Mouse (Mus musculus) adrenal gland, postnatal 10 days (tissue): Measurements from ENCODE around the gene Olfr731. TPM values are rescaled to one million over a fixed set of nuclear protein-coding genes. Genes with fewer than 3 reads are reported as not detected.

Experiments
- DNase-seq: peaks from one replicate; pipeline ENCODE4 v3.0.0; 2021; ENCODE audit warnings: mixed read lengths
- long read RNA-seq, 2 experiments: library from polyadenylated mRNA; stranded (forward); transcript quantifications; one replicate each; pipeline ENCODE4 v2.0.0; 2021
- total RNA-seq, 2 experiments: library from RNA; stranded (reverse); gene quantifications; 2 replicates each; pipeline ENCODE4 v1.2.3; 2021

The Olfr731 gene
- not detected for total RNA-seq
- long read RNA-seq, experiment 1 = 0 reads
- long read RNA-seq, experiment 2 = 0 reads

DNA sequence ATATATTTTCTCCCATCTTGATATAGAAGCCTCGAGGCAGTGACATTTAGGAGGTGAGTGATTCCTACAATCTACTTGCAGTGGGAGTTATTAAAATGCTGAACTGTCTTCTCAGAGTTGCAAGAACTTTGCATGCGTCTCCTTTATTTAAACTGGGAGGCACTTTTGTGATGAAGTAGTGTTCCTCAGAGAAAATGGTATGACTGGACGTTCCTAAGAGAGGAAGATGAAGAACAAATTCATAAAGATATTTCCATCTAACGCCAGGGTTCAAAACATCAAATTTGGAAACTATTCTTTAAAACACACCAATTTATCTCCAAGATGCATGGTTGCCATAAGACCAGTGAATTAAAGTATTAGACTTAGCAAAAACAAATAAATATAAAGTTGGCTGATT lies at the start of gene Olfr731:
Gene Olfr731 (minus strand): TSS at position 101 of the 400 bp plus-strand sequence.
- DNase-seq = no peak

DNA sequence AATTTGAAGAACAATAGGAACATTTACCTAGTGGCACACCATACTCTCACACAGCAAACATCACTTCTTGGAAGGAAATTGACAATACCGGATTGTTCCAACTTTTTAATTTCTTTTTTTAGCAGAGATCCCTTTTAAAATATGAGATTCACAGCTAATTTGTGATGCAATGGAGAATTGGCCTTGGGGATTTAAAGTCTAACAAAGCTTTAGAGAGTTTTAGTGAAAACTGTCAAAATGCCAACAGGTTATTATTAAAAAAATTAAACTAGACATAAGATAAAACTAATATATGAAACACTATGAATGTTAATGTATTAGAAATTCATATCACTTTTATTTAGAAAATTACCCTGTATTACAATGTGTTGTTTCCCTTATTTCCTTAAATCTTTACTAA lies 42.4 kb upstream of the Olfr731 start, which contains the start of gene Olfr732:
Gene Olfr732 (minus strand): TSS at position 101 of the 400 bp plus-strand sequence.
- DNase-seq = no peak

DNA sequence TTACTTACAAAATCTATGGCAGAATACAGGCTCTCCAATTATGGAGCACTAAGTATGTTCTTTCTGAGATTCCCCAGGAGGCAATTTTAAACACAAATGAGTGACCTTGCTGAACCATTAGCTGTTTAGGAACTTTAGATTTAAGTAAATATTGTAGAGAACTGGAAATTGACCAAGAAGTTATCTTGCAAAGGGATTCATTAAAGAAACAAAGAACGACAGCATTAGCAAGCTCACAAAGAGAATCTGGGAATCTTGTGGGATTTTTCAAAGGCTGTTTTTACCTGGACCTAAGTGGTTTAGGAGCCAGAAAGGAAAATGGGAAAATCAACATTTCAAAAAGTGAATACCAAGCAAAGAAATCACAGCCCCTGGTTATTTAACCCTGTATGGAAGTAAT lies 53.6 kb downstream of the Olfr731 start, which contains the start of gene Olfr730:
Gene Olfr730 (minus strand): TSS at position 101 of the 400 bp plus-strand sequence.
- DNase-seq = no peak

Other genes starting within 250 kb of the Olfr731 start
- not detected for gene Olfr725, start 201.5 kb downstream of the Olfr731 start, total RNA-seq
- not detected for gene Olfr726, start 150.9 kb downstream of the Olfr731 start, total RNA-seq
- gene Olfr727, start 118.7 kb downstream of the Olfr731 start, total RNA-seq = not detected
- gene Olfr728, start 99.2 kb downstream of the Olfr731 start, total RNA-seq = not detected
- gene Olfr729, start 89.0 kb downstream of the Olfr731 start, total RNA-seq = not detected
- not detected for gene Olfr730, start 53.7 kb downstream of the Olfr731 start, total RNA-seq
- gene Olfr732, start 42.3 kb upstream of the Olfr731 start, total RNA-seq = not detected
- not detected for gene Olfr733, start 59.7 kb upstream of the Olfr731 start, total RNA-seq
- not detected for gene Olfr734, start 84.9 kb upstream of the Olfr731 start, total RNA-seq
- gene Olfr735, start 107.0 kb upstream of the Olfr731 start, total RNA-seq = not detected
- under 1 TPM; 0.30 to 0.51 TPM for gene Tlr11, start 116.0 kb upstream of the Olfr731 start, total RNA-seq
- not detected for gene Olfr736, start 139.3 kb upstream of the Olfr731 start, total RNA-seq
- not detected for gene Olfr738, start 165.7 kb upstream of the Olfr731 start, total RNA-seq
- not detected for gene Olfr739, start 176.8 kb upstream of the Olfr731 start, total RNA-seq
- gene Olfr740, start 203.7 kb upstream of the Olfr731 start, total RNA-seq = not detected
- not detected for gene Olfr741, start 230.9 kb upstream of the Olfr731 start, total RNA-seq